Mouse (Mus musculus): ENCODE measurements around the gene Upp2. TPM values are rescaled to one million over a fixed set of nuclear protein-coding genes. Genes with fewer than 3 reads are reported as not detected.
A peak's percentile ranks its signal among the peaks of the same experiment; 100 is the strongest.

Gene Upp2
- polyA plus RNA-seq, 1 experiment from 2014 or later = 19.0 TPM

DNA sequence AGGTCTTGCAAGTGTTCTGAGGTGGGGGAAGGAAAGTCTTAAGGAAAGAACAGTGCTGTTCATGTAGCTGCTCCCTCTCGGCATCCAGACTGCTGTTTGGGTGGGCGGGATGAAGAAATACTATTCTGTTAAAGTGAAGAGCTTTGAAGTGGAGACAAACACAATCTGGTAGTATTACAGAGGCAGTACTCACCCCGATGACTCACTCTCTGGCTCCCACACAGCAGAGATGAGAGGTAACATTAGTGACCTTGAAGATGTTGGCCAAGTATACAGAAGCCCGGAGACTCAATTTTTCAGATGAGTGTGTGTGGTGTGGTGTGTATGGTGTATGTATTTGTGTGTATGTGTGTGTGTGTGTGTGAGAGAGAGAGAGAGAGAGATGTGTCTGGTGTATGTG, 22.5 kb downstream of the Upp2 start:
- Histone ChIP-seq H3K9ac (replicated peaks) (no peak overlapping the region), H3K4me1 (no peaks in the 10 kb centered on the region), H3K9me3 (replicated peaks) (no peaks in the 10 kb centered on the region), H3K27ac (replicated peaks) (no peak overlapping the region), H3K4me2 (no peak overlapping the region), H3K36me3 (no peaks in the 10 kb centered on the region), H3K4me3 (replicated peaks) (no peak overlapping the region), H3K27me3 (replicated peaks) (no peaks in the 10 kb centered on the region)
- no peak for ATAC-seq (ENCODE audit: low FRiP score)
- 83% methylated on average over 4 of the region's 4 CpGs for WGBS

DNA sequence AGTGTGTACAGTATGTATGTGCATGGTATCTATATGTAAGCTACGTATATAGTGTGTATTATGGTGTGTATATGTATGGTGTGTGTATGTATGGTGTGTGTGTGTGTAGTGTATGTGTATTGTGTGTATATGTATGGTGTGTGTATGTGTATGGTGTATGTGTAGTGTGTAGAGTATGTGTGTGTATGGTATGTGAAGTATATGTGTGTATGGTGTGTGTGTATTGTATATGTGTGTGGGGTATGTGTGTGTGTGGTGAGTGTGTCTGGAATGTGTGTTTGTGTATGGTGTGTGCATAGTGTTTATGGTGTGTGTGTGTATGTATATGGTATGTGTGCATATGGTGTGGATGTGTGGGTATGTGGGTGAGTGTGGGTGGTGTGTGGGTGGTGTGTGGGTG, 23.0 kb downstream of the Upp2 start:
- H3K36me3 ChIP-seq = no peaks in the 10 kb centered on the region
- no peak overlapping the region for H3K9ac ChIP-seq (replicated peaks)
- no peak overlapping the region for H3K4me3 ChIP-seq (replicated peaks)
- 97% methylated on average over 1 of the region's 1 CpGs for WGBS
- H3K9me3 ChIP-seq (replicated peaks) = no peaks in the 10 kb centered on the region
- H3K27ac ChIP-seq (replicated peaks) = no peak overlapping the region
- no peaks in the 10 kb centered on the region for H3K4me1 ChIP-seq
- H3K4me2 ChIP-seq = no peak overlapping the region
- no peaks in the 10 kb centered on the region for H3K27me3 ChIP-seq (replicated peaks)
- 0 out of 2 replicates have a peak, but pooled peaks have one; percentile 33 for ATAC-seq (ENCODE audit: low FRiP score)

GRCm38 (mm10) chr2:58595350-58595749, 28.3 kb downstream of the Upp2 start:
- no peak overlapping the region for H3K9ac ChIP-seq (replicated peaks)
- no peaks in the 10 kb centered on the region for H3K4me1 ChIP-seq
- ATAC-seq (ENCODE audit: low FRiP score) = no peak
- H3K27me3 ChIP-seq (replicated peaks) = no peaks in the 10 kb centered on the region
- no peaks in the 10 kb centered on the region for H3K36me3 ChIP-seq
- no peaks in the 10 kb centered on the region for H3K9me3 ChIP-seq (replicated peaks)
- H3K27ac ChIP-seq (replicated peaks) = no peak overlapping the region
- H3K4me3 ChIP-seq (replicated peaks) = no peak overlapping the region
- 69% methylated on average over 9 of the region's 9 CpGs for WGBS
- no peak overlapping the region for H3K4me2 ChIP-seq

GRCm38 (mm10) chr2:58596774-58597342, 29.8 kb downstream of the Upp2 start:
- no peak overlapping the region for H3K4me2 ChIP-seq
- no peak overlapping the region for H3K4me3 ChIP-seq (replicated peaks)
- no peaks in the 10 kb centered on the region for H3K4me1 ChIP-seq
- no peak overlapping the region for H3K9ac ChIP-seq (replicated peaks)
- H3K9me3 ChIP-seq (replicated peaks) = no peaks in the 10 kb centered on the region
- no peaks in the 10 kb centered on the region for H3K27me3 ChIP-seq (replicated peaks)
- no peaks in the 10 kb centered on the region for H3K36me3 ChIP-seq
- 73% methylated on average over 17 of the region's 17 CpGs for WGBS
- no peak overlapping the region for H3K27ac ChIP-seq (replicated peaks)
- no peak for ATAC-seq (ENCODE audit: low FRiP score)

GRCm38 (mm10) chr2:58597556-58597955, 30.5 kb downstream of the Upp2 start:
- WGBS = 92% methylated on average over 3 of the region's 3 CpGs
- Histone ChIP-seq H3K9me3 (replicated peaks) (no peaks in the 10 kb centered on the region), H3K4me3 (replicated peaks) (no peak overlapping the region), H3K9ac (replicated peaks) (no peak overlapping the region), H3K27ac (replicated peaks) (no peak overlapping the region), H3K27me3 (replicated peaks) (no peaks in the 10 kb centered on the region), H3K4me1 (no peaks in the 10 kb centered on the region), H3K36me3 (no peaks in the 10 kb centered on the region), H3K4me2 (no peak overlapping the region)
- ATAC-seq (ENCODE audit: low FRiP score) = no peak

GRCm38 (mm10) chr2:58599639-58600038, 32.5 kb downstream of the Upp2 start:
- Histone ChIP-seq H3K4me3 (replicated peaks) (no peak overlapping the region), H3K9ac (replicated peaks) (no peak overlapping the region), H3K4me2 (no peak overlapping the region), H3K36me3 (no peaks in the 10 kb centered on the region), H3K27ac (replicated peaks) (no peak overlapping the region), H3K4me1 (no peaks in the 10 kb centered on the region), H3K9me3 (replicated peaks) (no peaks in the 10 kb centered on the region), H3K27me3 (replicated peaks) (no peaks in the 10 kb centered on the region)
- WGBS = 94% methylated on average over 6 of the region's 6 CpGs
- ATAC-seq (ENCODE audit: low FRiP score) = no peak

DNA sequence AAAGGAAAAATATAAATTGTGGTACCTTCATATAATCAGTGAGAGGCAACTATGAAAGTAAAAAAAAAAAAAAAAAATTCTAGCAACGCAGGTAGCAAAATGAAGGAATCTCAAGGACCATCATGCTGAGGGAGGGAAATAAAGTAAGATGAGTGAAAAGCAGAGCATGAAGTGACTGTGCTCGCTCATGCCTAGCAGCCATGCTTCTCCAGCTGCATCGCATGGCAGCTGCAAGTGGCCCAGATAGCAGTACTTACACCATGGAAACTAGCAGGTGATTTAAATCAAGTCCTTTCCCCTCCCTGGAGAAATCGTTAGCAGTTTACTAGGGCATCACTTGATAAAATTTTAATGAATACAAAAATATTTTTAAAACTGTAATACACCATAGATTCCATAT, 34.3 kb downstream of the Upp2 start:
- no peak overlapping the region for H3K27ac ChIP-seq (replicated peaks)
- H3K36me3 ChIP-seq = no peaks in the 10 kb centered on the region

DNA sequence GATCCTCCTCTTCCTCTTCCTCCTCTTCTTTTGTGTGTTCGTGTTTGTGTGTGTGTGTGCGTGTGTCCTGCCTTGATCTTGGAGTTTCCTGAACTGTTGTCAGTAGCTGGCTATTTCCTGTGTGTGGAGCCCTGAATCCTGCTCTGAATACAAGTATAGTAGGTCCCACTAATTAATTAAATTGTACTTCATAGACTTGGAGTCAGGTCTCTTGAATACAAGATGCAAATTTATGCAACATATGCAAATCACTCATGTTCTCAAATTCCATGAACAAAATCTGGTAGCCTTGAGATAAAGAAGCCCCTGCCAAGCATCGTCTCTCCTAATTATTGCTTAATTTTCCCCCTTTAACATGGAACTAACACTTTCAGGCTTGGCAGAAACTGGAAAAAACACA, 36.3 kb downstream of the Upp2 start:
- no peak overlapping the region for H3K4me3 ChIP-seq (replicated peaks)
- no peaks in the 10 kb centered on the region for H3K36me3 ChIP-seq
- no peak overlapping the region for H3K27ac ChIP-seq (replicated peaks)
- no peak overlapping the region for H3K4me2 ChIP-seq
- no peak for ATAC-seq (ENCODE audit: low FRiP score)
- no peaks in the 10 kb centered on the region for H3K27me3 ChIP-seq (replicated peaks)
- H3K9ac ChIP-seq (replicated peaks) = no peak overlapping the region
- H3K4me1 ChIP-seq = no peaks in the 10 kb centered on the region
- 83% methylated on average over 3 of the region's 3 CpGs for WGBS
- no peaks in the 10 kb centered on the region for H3K9me3 ChIP-seq (replicated peaks)

More for the DNA sequence above, 34.3 kb downstream of the Upp2 start:
- no peak overlapping the region for H3K4me2 ChIP-seq
- ATAC-seq (ENCODE audit: low FRiP score) = no peak
- no peak overlapping the region for H3K9ac ChIP-seq (replicated peaks)
- H3K27me3 ChIP-seq (replicated peaks) = no peaks in the 10 kb centered on the region
- H3K4me1 ChIP-seq = no peaks in the 10 kb centered on the region
- 89% methylated on average over 4 of the region's 4 CpGs for WGBS
- no peak overlapping the region for H3K4me3 ChIP-seq (replicated peaks)
- no peaks in the 10 kb centered on the region for H3K9me3 ChIP-seq (replicated peaks)

GRCm38 (mm10) chr2:58604791-58605190, 37.7 kb downstream of the Upp2 start:
- no peaks in the 10 kb centered on the region for H3K36me3 ChIP-seq
- no peak overlapping the region for H3K4me2 ChIP-seq
- H3K9ac ChIP-seq (replicated peaks) = no peak overlapping the region
- H3K4me1 ChIP-seq = no peaks in the 10 kb centered on the region
- no peak overlapping the region for H3K4me3 ChIP-seq (replicated peaks)
- H3K27ac ChIP-seq (replicated peaks) = no peak overlapping the region
- no peak for ATAC-seq (ENCODE audit: low FRiP score)
- no peaks in the 10 kb centered on the region for H3K9me3 ChIP-seq (replicated peaks)
- WGBS = 94% methylated on average over 3 of the region's 3 CpGs
- no peaks in the 10 kb centered on the region for H3K27me3 ChIP-seq (replicated peaks)

DNA sequence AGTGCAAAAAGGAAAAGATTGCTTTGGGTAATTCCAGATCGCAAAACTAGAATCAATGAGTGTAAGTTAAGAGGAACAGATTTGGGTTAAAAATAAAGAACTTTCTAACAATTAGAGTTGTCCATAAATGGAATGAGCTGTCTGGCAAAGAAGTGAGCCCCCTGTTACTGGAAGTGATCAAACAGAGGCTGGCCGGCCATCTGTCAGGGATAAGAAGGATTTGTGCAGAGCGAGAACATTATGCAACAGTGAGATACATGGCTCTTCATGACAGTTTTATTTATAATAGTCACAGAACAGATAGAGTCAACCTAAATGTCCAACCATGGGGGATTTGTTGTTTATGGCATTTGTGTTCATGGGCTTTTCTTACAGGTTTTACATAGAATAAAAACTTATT, 46.6 kb downstream of the Upp2 start:
- Histone ChIP-seq H3K9ac (replicated peaks) (no peak overlapping the region), H3K36me3 (no peaks in the 10 kb centered on the region), H3K9me3 (replicated peaks) (no peaks in the 10 kb centered on the region), H3K27me3 (replicated peaks) (no peaks in the 10 kb centered on the region), H3K4me1 (no peaks in the 10 kb centered on the region), H3K4me3 (replicated peaks) (no peak overlapping the region), H3K27ac (replicated peaks) (no peak overlapping the region), H3K4me2 (no peak overlapping the region)
- WGBS = 93% methylated on average over 3 of the region's 3 CpGs
- ATAC-seq (ENCODE audit: low FRiP score) = no peak

DNA sequence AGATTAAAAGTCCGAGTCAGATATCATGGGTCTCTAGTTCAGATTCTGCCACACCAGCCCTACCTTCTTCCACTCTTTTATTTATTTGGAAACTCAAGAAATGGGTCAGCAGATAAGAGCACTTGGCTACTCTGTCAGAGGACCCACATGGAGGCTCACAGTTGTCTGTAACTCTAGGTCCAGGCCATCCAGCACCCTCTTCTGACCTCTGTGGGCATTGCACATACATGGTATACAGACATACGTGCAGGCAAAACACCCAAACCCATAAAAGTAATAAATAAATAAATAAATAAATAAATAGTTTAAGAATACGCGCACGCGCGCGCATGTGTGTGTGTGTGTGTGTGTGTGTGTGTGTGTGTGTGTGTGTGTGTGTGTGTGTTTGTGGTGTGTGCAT, 47.8 kb downstream of the Upp2 start:
- no peaks in the 10 kb centered on the region for H3K27me3 ChIP-seq (replicated peaks)
- whole genome bisulfite sequencing = 97% methylated on average over 8 of the region's 8 CpGs
- H3K9me3 ChIP-seq (replicated peaks) = no peaks in the 10 kb centered on the region
- H3K4me2 ChIP-seq = no peak overlapping the region
- H3K9ac ChIP-seq (replicated peaks) = no peak overlapping the region
- no peaks in the 10 kb centered on the region for H3K36me3 ChIP-seq
- H3K4me1 ChIP-seq = no peaks in the 10 kb centered on the region
- no peak for ATAC-seq (ENCODE audit: low FRiP score)
- no peak overlapping the region for H3K4me3 ChIP-seq (replicated peaks)
- H3K27ac ChIP-seq (replicated peaks) = no peak overlapping the region

GRCm38 (mm10) chr2:58615766-58616165, 48.7 kb downstream of the Upp2 start:
- Histone ChIP-seq H3K4me3 (replicated peaks) (no peak overlapping the region), H3K4me2 (no peak overlapping the region), H3K36me3 (no peaks in the 10 kb centered on the region), H3K27ac (replicated peaks) (no peak overlapping the region), H3K9me3 (replicated peaks) (no peaks in the 10 kb centered on the region), H3K9ac (replicated peaks) (no peak overlapping the region), H3K27me3 (replicated peaks) (no peaks in the 10 kb centered on the region), H3K4me1 (no peaks in the 10 kb centered on the region)
- WGBS = 95% methylated on average over 5 of the region's 5 CpGs
- ATAC-seq (ENCODE audit: low FRiP score) = no peak

- Histone ChIP-seq H3K36me3 (no peaks in the 10 kb centered on the region), H3K4me2 (no peak overlapping the region), H3K4me1 (no peaks in the 10 kb centered on the region), H3K27me3 (replicated peaks) (0 out of 2 replicates have a peak, but pooled peaks cover 3% of the 10 kb centered on the region), H3K9me3 (replicated peaks) (no peaks in the 10 kb centered on the region), H3K27ac (replicated peaks) (no peak overlapping the region), H3K9ac (replicated peaks) (no peak overlapping the region), H3K4me3 (replicated peaks) (no peak overlapping the region)
- 66% methylated on average over 12 of the region's 12 CpGs for WGBS
- ATAC-seq (ENCODE audit: low FRiP score) = no peak
These were observed 58.1 kb downstream of the Upp2 start for GRCm38 (mm10) chr2:58625186-58625585.
